Mouse (Mus musculus) CH12.LX (cell line): ENCODE measurements around the gene Gm49486.

ENCODE experiments used
- BHLHE40 ChIP-seq: IDR thresholded peaks from 2 replicates; pipeline ENCODE4 v1.6.1; 2011; ENCODE audit warnings: mild to moderate bottlenecking, low read depth, low read length, improper control_type of control experiment
- CTCF ChIP-seq, 2 experiments: IDR thresholded peaks in 1 of 2; conservative IDR thresholded peaks in 1 of 2; 2 replicates each; pipeline ENCODE4 v1.5.1; 2011 to 2012; ENCODE audit warnings: low read depth in 2 of 2, low read length in 2 of 2, improper control_type of control experiment in 1 of 2, inconsistent platforms in 1 of 2, mild to moderate bottlenecking in 1 of 2, moderate library complexity in 1 of 2
- MAFK ChIP-seq: IDR thresholded peaks from 2 replicates; pipeline ENCODE4 v1.6.1; 2011; ENCODE audit warnings: low read length, improper control_type of control experiment; ENCODE audit not compliant: insufficient replicate concordance
- MAZ ChIP-seq: IDR thresholded peaks from 2 replicates; pipeline ENCODE4 v1.6.1; 2012; ENCODE audit warnings: low read depth, mild to moderate bottlenecking, inconsistent platforms, low read length, improper control_type of control experiment, moderate library complexity
- NRF1 ChIP-seq: IDR thresholded peaks from 2 replicates; pipeline ENCODE4 v1.6.1; 2014; ENCODE audit warnings: low read depth, mild to moderate bottlenecking, inconsistent platforms, low read length, improper control_type of control experiment, moderate library complexity
- POLR2A ChIP-seq: IDR thresholded peaks from 2 replicates; pipeline ENCODE4 v1.6.1; 2011; ENCODE audit warnings: low read depth, mild to moderate bottlenecking, improper control_type of control experiment, low read length
- POLR2AphosphoS2 ChIP-seq: IDR thresholded peaks from 2 replicates; pipeline ENCODE4 v1.6.1; 2011; ENCODE audit warnings: low read depth, low read length, improper control_type of control experiment
- ZC3H11A ChIP-seq: IDR thresholded peaks from 2 replicates; pipeline ENCODE4 v1.6.1; 2012; ENCODE audit warnings: low read depth, mild to moderate bottlenecking, inconsistent platforms, low read length, improper control_type of control experiment
- ZMIZ1 ChIP-seq: IDR thresholded peaks from 2 replicates; pipeline ENCODE4 v1.6.1; 2012; ENCODE audit warnings: low read depth, mild to moderate bottlenecking, inconsistent platforms, low read length, improper control_type of control experiment

- TF ChIP-seq MAZ (no peak), ZMIZ1 (no peak), MAFK (no peak), POLR2A (no peak), CTCF (conservative IDR thresholded peaks at IDR 0.05 in 1 of 2, IDR thresholded peaks at IDR 0.05 in 1 of 2; ENCODE audit: low read depth in 2 of 2, low read length in 2 of 2) (no peak), ZC3H11A (no peak), POLR2AphosphoS2 (no peak; the same call in 1 of the 2 replicates), BHLHE40 (no peak), NRF1 (no peak)
Observed at GRCm38 (mm10) chr15:79254661-79255060, 25.5 kb downstream of the Gm49486 start, which contains the start of gene Slc16a8.
